Mouse (Mus musculus): ENCODE measurements around the gene Ctbs.
A peak's percentile ranks its signal among the peaks of the same experiment; 100 is the strongest.

The Ctbs gene

DNA sequence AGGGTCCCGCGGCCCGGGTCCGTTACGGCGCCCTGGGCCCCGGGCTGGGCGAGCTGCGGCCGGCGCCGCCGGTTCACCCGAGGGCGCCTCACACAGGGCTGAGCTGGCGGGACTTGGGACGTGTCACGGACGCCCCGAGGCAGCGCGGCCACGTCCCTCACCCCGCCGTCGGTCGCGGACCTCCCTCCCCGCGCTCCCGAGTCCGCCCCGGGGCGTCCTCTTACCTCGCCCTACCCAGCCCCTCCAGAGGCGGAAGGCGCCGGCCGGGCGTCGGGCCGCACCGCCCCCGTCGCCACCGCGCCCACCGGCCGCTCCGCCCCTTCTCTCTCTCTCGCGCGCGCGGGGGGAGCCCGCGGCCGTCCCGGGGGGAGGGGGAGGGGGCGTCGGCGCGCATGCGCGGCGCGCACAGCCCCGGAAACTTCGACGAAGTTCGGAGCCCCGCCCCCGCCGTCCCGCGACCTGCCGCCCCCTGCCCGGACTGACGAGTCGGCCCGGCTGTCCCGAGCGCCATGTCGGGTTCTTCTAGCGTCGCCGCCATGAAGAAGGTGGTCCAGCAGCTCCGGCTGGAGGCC, 49.9 kb downstream of the Ctbs start, which contains the start of the genes Spata1 and Gng5:
Gene Spata1, minus strand, starts transcription at position 323 of the 572 bp plus-strand sequence.
Gene Gng5, plus strand, starts transcription at position 377 of the 572 bp plus-strand sequence.
- DNase-seq: peak; percentile 87

DNA sequence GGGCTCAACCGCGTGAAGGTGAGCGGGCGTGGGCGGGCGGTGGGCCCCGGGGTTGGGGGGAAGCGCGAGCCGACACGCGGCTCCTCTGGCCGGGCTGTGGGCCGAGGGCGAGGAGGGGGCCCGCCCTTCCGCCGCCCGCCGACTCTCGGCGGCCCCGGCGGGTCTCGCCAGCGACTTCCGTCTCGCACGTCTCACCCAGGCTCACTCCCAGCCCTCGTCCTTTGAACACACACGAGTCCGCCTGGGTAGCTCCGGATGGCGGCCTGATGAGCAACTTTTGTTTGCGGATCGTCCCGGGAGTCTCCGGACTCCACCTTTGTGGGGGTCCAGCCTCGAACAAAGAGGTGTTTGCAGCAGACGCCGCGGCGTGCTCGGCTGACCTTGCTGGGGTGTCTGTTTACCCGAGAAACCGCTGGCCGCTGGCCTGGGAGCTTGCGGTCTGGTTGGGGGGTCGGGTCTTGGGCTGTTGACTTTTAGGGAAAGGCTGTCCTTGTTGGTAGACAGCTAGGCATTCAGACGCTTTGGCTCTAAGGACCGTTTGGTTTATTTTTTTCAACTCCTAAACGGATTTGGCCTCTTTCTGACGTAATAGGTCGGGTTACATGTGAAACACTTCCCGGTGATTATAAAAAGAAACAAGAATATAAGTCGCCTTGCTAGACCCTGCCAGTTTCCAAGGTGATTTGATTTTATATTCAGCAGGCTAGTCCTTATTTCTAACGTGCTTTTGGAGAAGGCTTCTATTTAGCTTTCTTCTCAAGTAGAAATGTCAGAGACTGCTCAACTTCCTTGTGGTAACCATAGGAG, 50.6 kb downstream of the Ctbs start:
- peak; percentile 50 for DNase-seq

DNA sequence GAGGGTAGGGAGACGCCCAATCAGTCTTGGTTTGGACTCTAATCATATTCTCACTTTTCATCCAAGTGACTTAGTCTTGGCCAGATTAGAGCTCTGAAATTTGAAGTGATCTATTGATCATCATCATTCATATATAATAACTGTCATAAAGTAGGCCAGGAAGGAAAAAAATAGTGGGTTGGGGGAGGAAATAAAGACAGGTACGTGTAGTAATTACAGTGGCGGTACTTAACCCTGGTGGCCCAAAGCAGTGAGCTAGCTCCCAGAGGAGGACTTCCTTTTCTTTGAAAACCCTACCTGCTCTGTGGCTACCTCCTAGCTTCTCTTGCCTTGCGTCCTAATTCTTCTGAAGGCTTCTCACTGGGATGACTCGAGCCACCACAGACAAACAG, 51.2 kb downstream of the Ctbs start:
- DNase-seq: no peak

DNA sequence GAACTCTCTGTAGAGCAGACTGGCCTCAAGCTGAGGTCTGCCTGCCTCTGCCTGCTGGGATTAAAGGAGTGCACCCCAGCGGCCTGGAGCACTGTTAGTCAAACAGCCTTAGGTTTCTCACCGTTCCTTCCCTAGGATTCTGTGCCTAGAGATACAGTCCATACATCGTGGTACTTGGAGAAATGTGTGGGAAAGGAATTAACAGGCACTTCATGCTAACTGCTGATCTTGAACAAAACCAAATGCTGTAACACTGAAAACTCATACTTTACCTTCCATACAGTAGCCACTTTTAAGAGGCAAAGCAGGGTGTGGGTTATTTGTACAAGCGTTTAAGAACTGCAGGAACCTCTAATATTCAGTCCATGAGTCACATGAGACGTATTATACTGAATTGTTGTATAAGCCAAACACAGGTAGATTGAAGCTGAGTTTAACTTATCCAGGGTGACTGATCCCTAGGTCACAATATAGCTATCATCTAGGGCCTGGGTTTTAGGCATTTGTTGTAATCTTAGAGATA, 52.1 kb downstream of the Ctbs start:
- no peak for DNase-seq

DNA sequence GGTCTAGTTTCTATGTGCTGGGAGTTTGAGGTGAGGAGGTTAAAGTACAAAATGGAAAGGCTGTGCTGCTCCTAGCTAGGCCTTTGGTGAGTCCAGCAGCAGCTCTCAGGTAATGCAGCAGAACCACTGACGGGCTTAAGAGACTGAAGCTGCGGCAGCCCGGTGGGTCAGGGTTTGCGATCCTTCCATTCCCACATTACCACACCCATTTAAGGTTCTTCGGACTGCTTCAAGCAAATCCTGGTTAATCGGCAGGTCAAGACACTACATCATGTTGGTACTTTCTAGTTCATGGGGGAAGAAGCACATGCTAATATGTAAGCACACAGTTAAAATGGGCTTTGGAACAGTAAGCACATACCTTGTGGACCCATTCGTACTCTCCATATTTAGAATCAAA, 57.1 kb downstream of the Ctbs start:
- no peak for DNase-seq
